Mouse (Mus musculus) retina, adult 2 months (tissue): ENCODE measurements around the gene Mpi.

Source experiments
- DNase-seq: peaks from one replicate; pipeline ENCODE4 v3.0.0-alpha.2; 2012; ENCODE audit warnings: low read depth, low spot score

The Mpi gene

DNA sequence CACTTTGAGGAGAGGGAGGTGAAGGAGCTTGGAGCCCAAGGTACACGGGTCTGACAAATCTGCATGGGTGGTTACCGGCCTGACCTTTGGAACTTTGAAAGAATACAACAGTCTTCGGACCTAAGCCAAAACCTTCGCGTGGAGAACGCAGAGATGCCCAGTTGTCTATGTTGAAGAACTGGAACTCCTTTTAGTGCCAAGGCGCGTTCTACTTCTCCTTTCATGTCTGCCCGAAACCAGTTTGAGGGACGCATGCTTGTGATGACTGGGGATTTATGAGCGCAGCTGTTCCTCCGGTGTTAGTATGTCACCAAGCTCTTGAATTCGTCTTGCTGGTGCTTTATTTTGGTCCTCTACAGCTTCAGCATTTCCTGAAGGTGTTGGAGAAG lies 9.1 kb upstream of the Mpi start:
- no peak for DNase-seq

DNA sequence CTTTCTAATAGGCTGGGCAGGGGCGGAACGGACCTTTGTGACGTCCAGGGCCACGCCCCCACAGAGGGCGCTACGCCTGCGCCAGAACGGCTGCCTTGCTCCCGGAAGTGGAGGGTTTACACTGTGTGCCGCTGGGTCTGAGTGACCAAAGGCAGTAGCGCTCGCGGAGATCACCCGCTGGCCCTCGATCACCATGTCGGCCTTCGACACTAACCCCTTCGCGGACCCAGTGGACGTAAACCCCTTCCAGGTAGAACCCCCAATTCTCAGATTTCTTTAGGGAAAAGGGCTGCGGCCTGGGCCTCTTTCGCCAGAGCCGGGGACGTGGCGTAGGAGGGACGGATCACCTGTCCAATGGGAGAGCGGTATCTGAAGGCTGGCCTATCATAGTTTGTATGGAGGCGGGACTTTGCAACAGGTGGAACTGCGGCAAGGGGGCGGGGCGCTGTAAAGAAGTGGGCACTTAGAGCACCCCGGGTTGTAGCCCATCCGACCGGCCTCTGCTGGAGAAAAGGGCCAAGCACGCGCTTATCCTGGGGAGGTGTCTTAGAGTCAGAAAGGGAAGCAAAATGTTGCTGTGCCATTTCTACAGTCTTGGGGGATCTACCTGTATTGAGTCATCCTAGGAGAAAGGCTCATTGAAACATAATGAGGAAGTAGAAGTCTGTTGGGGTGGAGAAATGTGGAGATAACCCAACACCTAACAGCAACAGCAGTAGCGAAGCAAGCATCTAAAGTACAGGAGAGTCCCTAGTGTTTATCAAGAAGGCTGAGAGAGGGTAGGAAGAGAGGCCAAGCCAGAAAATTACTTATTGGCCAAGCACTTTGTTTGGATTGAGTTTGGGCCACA lies 8.5 kb upstream of the Mpi start, which contains the start of gene Scamp2:
TSS of gene Scamp2 (plus strand) at position 83 of the 850 bp plus-strand sequence.
- peak; percentile 85 for DNase-seq

DNA sequence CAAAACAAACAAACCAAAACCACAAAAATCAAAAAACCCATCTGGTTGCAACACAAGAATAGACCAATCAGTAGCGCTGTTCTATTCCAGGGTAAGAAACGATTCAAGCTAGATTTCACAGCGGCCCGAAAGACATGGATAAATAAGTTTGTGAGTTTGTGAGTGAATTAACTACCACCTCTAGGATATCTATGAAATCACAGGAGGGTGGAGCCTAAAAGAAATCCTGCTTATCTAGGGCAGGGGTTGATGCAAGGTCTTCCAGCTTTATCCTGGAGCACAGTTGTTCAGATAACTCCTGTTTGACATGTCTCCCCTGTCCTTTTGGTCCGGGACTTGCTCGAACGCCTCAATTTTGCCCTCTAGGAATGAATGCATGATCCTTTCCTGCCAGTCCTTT lies 7.7 kb upstream of the Mpi start:
- DNase-seq: no peak

DNA sequence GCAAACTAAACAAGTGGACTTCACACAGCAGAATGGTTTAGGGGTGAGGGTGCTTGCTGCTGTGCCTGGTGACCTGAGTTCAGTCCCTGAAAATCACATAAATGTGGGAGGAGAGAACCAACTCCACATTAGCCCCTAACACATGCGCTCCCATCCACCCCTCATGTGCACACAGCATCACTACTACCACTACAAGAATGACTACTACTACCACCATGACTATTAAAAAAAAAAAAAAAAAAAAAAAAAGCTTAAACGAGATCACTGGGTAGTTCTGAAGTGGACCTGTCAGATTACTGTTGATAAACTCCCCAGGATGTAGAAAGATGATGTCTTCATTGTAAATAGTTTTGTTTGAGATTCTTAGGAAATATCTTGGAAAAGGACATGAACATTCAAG lies 7.0 kb upstream of the Mpi start:
- DNase-seq: no peak

DNA sequence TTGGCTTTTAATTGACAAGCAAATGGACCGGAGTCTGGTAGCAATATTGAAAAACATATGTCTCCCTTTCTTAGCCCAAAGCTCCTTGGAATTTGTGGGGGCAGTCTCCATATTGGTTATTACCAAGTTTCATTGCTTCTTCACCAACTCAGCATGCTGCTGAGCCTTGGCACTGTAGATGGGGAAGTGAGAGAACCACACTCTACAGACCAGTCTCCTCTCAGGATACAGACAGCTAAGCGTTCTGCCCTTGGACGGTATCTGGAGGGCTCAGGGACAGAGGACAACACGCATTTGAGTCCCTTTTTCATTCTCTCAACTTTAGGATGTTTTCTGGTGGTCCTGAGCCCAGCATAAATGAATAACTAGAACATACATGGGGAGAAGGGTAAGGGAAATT lies 6.1 kb upstream of the Mpi start:
- no peak for DNase-seq

DNA sequence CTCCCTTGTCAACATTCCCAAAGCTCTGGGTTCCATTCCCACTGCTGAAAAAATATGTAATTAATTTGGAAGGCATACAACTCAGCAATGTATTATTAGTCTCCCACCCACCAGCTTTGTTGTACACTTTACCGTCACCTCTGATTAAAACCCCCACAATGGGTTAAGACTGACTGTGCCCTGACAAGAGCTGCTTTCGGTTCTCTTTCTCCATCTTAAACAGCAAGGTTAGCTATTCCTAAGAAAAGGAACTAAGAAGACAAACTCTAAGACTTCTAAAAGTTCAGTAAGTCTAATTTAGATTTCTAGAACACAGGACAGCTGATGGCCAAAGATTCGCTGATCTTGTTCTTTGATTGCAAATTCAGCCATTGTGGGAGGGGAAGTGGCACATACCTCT lies 4.7 kb upstream of the Mpi start:
- DNase-seq: no peak

DNA sequence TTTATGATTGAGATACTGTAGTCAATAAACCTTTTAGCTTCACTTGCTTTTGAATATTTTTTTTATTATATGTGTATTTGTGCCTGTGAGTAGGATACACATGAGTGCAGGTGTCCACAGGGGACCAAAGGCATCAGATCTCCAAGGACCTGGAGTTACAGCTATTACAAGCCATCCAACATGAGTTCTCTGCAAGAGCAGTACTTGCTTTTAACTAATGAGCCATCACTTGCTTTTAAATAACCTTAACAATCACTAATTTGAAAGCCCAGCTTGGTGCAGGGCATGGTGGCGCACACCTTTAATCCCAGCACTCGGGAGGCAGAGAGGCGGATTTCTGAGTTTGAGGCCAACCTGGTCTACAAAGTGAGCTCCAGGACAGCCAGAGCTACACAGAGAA lies 2.2 kb upstream of the Mpi start:
- no peak for DNase-seq

DNA sequence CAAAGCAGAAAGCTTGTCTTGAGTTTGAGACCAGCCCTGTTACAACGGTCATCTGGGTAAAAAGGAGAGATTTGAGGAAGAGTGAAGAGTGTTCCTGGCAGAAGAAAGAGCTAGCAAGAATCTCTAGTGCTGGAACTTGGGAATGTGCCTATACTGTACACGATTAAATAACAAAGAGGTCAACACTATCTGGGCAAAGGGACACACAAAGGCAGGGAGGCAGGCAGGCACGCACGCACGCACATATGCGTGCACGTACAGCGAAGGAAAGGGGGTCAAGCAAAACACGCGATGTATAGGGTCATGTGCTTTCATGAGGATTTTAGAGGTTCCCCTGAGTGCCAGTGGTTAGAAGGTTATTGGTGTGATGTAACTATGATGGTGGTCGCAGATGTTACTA lies 556 bp upstream of the Mpi start:
- DNase-seq: no peak

DNA sequence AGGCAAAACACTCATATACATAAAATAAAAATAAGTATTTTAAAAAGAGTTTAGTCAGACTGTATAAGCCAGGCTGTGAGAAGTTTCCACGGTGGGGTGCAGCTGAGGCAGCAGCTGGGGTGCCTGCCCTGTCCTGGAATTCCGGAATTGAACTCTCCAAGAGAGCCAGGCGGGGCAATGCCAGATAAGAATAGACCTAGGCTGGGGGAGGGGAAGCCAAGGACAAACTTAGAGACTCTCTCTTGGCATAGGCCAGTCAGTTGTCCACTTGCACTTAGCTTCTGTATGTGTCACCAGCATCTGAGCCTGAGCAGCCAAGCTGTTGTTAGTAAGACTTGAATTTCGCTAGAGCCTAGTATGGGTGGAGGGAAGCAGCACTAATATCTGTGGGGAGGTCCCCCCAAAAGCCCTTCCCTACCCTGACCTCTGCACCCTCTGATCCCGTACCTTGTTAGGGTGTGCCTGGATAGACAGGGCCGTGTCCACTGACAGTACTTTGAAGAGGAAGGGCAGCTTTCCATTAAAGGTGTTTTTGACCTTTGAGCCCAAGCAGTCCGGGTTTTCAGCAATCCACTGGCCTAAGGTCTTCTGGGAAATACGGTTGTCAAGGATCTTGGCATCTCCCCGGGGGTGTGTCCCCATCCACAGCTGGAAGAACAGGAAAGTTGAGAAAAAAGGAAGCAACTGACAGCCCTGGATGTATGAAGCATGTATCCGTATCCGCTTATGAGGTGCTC lies 2.3 kb downstream of the Mpi start:
- DNase-seq: no peak

DNA sequence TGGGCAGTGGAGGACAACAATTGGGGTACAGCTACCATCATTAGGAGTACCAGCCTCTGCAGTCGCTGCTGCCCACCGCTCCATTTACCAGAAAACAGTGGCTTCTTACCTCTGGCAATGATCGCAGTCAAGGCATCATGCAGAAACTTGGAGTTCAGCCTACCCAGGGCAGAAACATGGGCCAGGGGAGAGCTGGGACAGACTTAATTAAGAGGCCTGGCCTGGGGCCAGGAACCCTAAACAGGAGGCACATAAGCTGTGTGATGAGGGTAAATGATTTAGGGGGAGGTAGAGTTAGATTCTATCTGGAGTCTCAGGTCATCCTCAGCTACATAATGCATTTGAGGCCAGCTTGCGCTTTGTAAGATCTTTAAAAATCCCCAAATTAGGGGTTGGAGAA lies 3.4 kb downstream of the Mpi start:
- DNase-seq: no peak

DNA sequence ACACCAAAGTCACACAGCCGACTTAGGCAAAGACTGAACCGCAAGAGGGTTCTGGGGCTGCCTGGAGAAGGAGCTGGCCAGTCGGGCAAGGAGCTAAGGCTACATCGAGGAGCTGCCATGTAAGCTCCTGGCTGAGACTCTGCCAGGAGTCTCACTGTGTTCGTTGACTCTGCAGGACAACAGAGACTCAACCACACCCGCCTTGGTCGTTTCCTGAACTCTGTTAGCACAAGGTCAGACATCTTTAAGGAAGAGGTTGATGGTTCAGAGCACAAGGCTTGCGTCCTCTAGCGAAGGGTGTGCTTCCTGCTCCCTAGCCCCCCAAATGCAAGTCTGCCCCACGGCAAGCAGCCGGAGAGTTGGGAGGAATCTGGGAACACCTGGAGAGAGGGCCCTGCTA lies 4.7 kb downstream of the Mpi start:
- DNase-seq: no peak

DNA sequence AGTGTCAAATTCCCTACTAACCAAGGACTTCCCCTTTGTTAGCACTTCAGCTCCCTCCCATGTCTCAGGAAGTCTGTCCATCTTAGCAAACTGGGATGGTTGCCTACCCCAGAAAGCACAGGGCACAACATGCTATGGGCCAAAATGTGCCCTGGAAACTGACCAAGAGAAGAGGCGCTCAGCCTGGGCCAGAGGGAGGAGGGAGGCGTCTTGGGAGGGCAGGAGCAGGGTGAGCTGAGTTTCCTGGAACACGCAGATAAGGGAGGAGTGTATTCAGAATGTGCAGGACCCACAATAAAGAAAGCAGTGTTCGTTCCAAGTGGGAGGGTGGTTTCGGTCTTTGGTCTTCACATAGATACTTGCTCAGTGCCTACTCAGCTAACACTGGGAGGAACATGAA lies 5.3 kb downstream of the Mpi start:
- no peak for DNase-seq

DNA sequence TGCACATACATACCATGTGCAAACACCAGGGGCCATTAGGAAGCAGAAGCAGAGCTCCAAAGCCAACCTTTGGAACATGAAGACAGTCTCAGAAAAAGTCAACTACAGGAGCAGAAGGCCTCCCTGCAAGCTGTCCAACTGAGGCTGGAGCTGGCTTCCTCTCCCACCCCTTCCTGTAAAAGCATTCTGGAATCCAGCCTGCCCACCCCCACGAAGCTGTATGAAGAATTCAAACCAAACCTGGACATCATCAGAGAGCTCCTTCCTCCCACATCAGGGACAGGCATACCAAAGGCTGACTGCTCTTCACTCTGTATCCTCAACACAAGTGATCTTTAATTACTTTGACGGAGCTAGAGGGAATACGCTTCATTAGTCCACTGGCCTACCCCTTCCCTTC lies 8.6 kb downstream of the Mpi start:
- DNase-seq: no peak

DNA sequence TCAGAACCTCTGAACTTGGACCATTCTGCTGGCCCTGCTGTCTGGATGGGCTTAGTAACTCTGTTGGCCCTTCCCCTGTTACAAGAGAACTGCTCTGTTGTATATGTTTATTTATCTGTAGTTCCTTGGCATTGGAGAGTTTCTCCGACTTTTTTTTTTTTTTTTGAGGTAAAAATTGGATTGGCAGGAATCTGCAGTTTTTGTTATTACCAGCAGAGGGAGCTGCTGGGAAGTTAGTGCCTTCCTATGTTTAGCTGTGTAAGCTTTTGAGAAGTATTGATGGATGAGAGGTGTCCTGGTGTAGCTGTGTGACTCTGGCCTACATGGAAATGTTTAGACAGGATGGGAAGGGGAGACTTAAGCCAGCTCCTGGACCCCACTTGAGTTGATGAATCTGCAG lies 11.3 kb downstream of the Mpi start:
- no peak for DNase-seq

DNA sequence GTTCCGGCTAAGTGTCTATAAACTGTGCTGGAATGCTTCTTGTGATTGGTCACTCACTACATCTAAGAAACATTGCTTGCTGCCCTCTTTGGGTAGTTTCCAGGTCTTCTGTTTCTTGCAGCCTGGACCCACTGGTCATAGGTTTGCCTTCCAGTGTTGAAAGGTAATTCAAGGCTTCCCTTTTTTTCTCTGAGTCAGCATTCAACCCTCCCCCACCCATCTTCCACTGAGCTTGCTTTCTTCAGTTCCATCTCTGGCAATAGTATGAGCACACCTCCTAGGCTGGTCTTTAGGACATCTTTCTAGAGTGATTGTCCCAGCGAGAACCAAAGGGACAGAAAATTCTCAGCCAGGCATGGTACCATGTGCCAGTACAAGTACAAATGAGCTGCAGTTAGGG lies 13.0 kb downstream of the Mpi start:
- no peak for DNase-seq

DNA sequence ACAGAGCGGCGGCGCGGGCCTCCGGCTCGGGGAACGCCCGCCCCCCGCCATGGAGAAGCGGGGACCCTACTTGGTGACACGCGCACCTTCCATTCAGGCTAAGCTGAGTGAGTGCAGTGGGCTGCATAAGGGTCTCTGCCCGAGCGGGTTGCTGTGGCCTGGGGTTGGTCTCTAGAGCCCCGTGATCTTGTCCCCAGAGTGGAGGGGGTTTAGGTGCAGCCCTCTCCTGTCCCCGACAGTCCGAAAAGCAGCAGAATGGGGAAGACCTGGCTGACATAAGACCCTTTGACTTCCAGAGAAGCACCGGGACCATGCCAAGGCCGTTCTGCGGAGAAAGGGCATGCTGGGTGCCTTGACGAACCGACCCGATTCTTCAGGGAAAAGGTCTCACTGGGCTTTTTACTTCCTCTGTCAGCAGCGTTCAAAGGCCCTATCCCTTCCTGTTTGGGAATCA lies 14.8 kb downstream of the Mpi start:
- DNase-seq: no peak

DNA sequence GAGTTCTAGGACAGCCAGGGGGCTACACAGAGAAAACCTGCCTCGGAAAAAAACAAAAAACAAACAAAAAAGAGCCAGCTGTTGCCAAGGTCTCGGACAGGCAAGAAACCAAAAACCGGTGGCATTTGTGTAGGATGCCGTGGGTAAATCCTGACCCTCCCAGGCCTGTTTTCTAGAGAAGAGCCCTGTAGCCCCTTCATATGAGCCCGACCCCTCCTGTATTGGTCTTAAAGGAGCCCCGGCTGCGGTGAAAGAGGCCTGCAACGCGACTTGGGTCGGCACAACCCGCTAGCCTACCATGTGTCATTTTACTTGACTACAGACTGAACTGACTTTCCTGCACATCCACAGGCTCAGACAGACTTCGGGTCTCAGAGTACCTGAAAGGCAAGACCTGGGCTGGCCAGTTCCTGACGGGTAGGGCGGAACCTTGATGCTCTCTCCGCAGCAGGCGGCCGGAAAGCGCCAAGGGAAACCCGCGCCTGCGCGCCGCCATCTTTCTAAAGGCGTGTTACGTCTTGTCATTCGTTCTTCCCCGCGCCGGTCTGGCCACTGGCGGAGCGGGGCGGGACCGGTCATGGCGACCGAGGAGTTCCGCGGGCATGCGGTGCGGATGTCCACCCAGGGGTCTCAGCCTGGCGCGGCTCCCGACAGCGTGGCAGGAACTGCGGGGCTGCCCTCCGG lies 15.4 kb downstream of the Mpi start, which contains the start of gene Fam219b:
TSS of gene Fam219b (plus strand) at position 485 of the 684 bp plus-strand sequence.
- DNase-seq: peak; percentile 80

DNA sequence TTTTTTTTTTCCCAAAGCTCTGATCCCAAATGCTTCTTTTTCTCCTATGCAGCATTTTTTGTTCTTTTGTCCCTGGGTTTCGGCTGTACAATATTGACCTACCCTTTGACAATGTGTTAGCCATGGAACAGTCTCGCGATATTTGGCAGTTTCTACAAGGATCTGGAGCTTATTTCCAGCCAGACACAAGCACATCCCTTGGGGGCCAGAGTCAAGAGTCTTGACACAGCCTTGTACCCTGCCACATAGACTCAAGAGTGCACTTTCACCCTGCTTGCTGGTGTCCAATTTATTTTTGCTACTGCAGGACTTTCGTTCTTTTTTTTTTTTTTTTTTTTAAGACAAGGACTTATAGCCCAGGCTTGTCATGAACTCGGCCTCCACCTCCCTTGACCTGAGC lies 16.2 kb downstream of the Mpi start:
- DNase-seq: no peak

DNA sequence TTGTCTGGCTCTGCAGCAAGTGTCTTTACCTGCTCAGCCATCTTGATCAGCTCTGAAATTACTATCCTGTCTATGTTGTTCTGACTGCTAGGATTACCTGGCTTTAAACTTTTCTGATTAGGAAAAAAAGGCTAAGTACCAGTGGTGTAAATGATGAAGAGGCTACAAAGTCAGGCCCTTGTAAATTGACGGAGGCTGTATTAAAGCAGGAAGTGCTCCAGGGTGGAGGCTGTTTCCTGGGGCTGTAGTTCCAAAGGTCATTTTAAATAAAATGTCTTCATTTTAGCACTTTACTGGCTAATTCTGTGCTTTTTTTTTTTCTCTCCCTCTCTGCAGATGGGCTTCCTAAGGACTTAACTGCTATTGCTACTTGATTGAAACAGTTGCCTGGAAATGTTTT lies 20.6 kb downstream of the Mpi start:
- no peak for DNase-seq

DNA sequence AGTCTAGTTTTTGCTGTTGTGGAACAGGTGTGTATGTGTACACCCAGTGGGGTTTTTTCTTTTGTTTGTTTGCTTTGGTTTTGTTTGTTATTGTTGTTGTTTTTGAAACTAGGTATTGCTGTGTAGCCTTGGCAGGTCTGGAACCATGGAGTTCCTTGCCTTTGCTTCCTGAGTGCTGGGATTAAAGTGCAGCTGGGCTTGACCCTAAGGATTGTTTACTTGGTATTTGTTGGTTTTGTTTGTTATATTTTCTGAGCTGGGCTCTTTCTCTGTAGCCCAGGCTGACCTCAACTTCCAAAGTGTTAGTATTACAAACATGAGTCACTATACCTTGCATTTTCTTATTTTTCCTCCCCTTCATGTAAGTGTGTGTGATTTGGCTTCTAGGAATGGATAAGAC lies 26.1 kb downstream of the Mpi start:
- DNase-seq: no peak

DNA sequence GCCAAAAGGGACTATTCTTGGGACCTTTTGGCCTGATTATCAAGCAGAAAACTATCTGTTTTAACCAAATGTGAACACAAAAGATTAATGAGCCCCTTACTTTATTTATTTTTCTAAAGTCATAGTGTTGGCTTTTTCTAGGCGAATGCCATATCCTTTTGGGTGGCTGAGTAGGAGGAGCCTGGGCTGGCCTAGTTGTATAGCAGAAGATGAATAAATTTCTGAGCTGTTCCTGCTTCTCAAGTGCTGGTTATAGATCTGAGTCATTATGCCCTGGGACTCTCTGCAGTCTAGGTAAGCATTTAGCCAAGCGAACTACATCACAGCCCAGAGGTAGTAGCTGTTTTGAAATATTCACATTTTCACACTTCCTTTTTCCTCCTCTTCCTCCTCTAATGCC lies 27.0 kb downstream of the Mpi start:
- DNase-seq: no peak

DNA sequence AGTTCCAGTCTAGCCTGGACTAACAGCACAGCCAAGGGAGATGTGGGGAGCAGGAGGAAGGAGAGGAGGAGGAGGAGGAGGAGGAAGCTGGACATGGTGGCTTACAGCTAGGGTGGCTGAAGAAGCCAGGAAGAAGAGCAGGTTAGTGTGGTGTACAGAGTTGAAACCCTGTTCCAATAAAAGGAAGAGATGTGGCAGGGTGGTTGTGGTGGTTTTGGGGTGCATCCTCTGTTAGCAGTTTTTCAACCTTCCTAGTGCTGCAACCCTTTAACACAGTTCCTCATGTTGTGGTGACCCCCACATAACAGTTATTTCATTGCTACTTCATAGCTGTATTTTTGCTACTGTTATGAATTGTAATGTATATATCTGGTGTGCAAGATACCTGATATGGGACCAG lies 28.1 kb downstream of the Mpi start:
- no peak for DNase-seq
